In the genomic region with DNA sequence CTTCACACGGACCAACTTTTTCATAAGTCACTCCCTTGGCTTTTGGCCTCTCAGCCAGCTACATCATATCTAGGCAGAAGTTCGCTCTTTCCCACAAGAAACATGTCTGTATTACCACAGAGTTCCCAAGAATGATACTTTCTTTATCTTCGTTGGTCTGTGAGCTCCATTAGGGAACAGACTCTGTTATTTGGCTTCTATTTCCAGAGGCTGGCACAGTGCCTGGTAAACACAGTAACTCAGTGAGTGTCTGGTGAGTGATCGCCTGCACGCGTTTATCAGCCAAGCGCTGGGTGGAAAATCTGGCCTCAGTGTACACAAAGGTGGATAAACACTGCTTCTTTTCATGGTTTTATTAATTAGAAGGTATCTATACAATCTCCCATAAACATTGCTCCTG, we compare ENCODE assay signal across 8 mouse cellular contexts. TPM values are rescaled to one million over a fixed set of nuclear protein-coding genes. Genes with fewer than 3 reads are reported as not detected.
DNase-seq lines count a peak whose midpoint lies in the region; ATAC-seq and TF ChIP-seq lines count a peak whose summit lies in the region.

No protein-coding gene starts in this region.

- H3K27me3 ChIP-seq in neural tube, embryonic 13.5 days: no peaks in the 10 kb centered on the region

- peak overlapping the region; percentile 52 for H3K9ac ChIP-seq in neural tube, embryonic 13.5 days

- no peak overlapping the region for H3K4me3 ChIP-seq in cortical plate, adult 2 months (ENCODE audit: insufficient read depth, low read length)
- peak overlapping the region; percentile 14 for H3K4me3 ChIP-seq in neural tube, embryonic 13.5 days

- no peak for TF ChIP-seq CTCF in cortical plate, adult 2 months (IDR thresholded peaks at IDR 0.05; ENCODE audit: extremely low read depth, insufficient read depth, low read length)

- H3K9me3 ChIP-seq in neural tube, embryonic 13.5 days: no peaks in the 10 kb centered on the region

- no peak for ATAC-seq in neural tube, embryonic 13.5 days (ENCODE audit: low read depth)
- ATAC-seq in erythroblast, adult 5-6 weeks (replicated peaks; ENCODE audit: low FRiP score, poor library complexity, severe bottlenecking): no peak

- H3K27ac ChIP-seq in cortical plate, adult 2 months (ENCODE audit: insufficient read depth, low read length): peak overlapping the region; percentile 77
- H3K27ac ChIP-seq in neural tube, embryonic 13.5 days (replicated peaks): peak overlapping the region; percentile 86

- no peaks in the 10 kb centered on the region for H3K4me1 ChIP-seq in cortical plate, adult 2 months (ENCODE audit: control insufficient read depth, insufficient read depth, low read length)
- peaks cover 76% of the 10 kb centered on the region for H3K4me1 ChIP-seq in neural tube, embryonic 13.5 days (replicated peaks)

- peak; percentile 57 for DNase-seq in right cerebral cortex, adult 18-20 months
- DNase-seq in right cerebral cortex, postnatal 36 days (ENCODE audit: low spot score in 2 of 2): no peak
- DNase-seq in heart, postnatal 10 days: peak; percentile 90 to 92
- peak; percentile 77 to 90 for DNase-seq in layer of hippocampus, postnatal 14 days (ENCODE audit: low spot score in 2 of 2)
- DNase-seq in thymus, postnatal 25 days: no peak

- TF ChIP-seq POLR2A in cortical plate, adult 2 months (IDR thresholded peaks at IDR 0.05; ENCODE audit: extremely low read depth, insufficient read depth, low read length): no peak

- intact Hi-C loops in heart, postnatal 10 days (cut with DNase I): loop anchor here (1.0 kb wide), 1 partner anchor 30 kb away; no protein-coding TSS in a partner anchor

- peak overlapping the region; percentile 83 for H3K4me2 ChIP-seq in neural tube, embryonic 13.5 days

- no peaks in the 10 kb centered on the region for H3K36me3 ChIP-seq in neural tube, embryonic 13.5 days

- whole genome bisulfite sequencing in neural tube, embryonic 13.5 days: 31% methylated on average over 7 of the region's 7 CpGs

RNA-seq across cellular contexts. Expression of a gene that starts 15.9 kb away (rescaled TPM):
- polyA plus RNA-seq in cortical plate, adult 2 months (2012; rRNA removed): 47.0 and 47.2 TPM in 2 replicates
- 1 to 10 TPM; 7.4 to 7.7 TPM for total RNA-seq in heart, postnatal 10 days (2021)
- 10 to 100 TPM; 75.2 to 79.8 TPM for total RNA-seq in layer of hippocampus, postnatal 14 days (2021)
- polyA plus RNA-seq in neural tube, embryonic 13.5 days (2015; fragmentation: Nextera tagmentation; extraction: Ambion mirVana): 31.8 TPM in 2 replicates
- not detected in 2 replicates for total RNA-seq in erythroblast, adult 5-6 weeks (2015; ENCODE audit: low replicate concordance)
- 0.68 TPM in 1 of 2 replicates, not detected in the other for total RNA-seq in erythroblast, adult 5-6 weeks (2017; ENCODE audit: low replicate concordance)

RNA-seq across cellular contexts. Expression of a gene that starts 22.9 kb away (rescaled TPM):
- polyA plus RNA-seq in cortical plate, adult 2 months (2012; rRNA removed): 2.7 and 3.7 TPM in 2 replicates
- 1 to 10 TPM; 3.6 to 5.6 TPM for total RNA-seq in heart, postnatal 10 days (2021)
- 1 to 10 TPM; 1.5 to 2.1 TPM for total RNA-seq in layer of hippocampus, postnatal 14 days (2021)
- polyA plus RNA-seq in neural tube, embryonic 13.5 days (2015; fragmentation: Nextera tagmentation; extraction: Ambion mirVana): 1.7 and 2.3 TPM in 2 replicates
- total RNA-seq in erythroblast, adult 5-6 weeks (2015; ENCODE audit: low replicate concordance): not detected in 2 replicates
- not detected in 2 replicates for total RNA-seq in erythroblast, adult 5-6 weeks (2017; ENCODE audit: low replicate concordance)

RNA-seq across cellular contexts. Expression of a gene that starts 27.7 kb away (rescaled TPM):
- 267 and 331 TPM in 2 replicates for polyA plus RNA-seq in cortical plate, adult 2 months (2012; rRNA removed)
- total RNA-seq in heart, postnatal 10 days (2021): 1,000 to 10,000 TPM; 1,315 to 1,426 TPM
- total RNA-seq in layer of hippocampus, postnatal 14 days (2021): 10 to 100 TPM; 77.7 to 89.3 TPM
- 15.3 and 19.5 TPM in 2 replicates for polyA plus RNA-seq in neural tube, embryonic 13.5 days (2015; fragmentation: Nextera tagmentation; extraction: Ambion mirVana)
- total RNA-seq in erythroblast, adult 5-6 weeks (2015; ENCODE audit: low replicate concordance): not detected in 2 replicates
- not detected in 2 replicates for total RNA-seq in erythroblast, adult 5-6 weeks (2017; ENCODE audit: low replicate concordance)

RNA-seq across cellular contexts. Expression of a gene that starts 28.7 kb away (rescaled TPM):
- 3.8 and 4.9 TPM in 2 replicates for polyA plus RNA-seq in cortical plate, adult 2 months (2012; rRNA removed)
- total RNA-seq in heart, postnatal 10 days (2021): 100 to 1,000 TPM; 119 to 133 TPM
- 1 to 10 TPM; 1.3 to 1.8 TPM for total RNA-seq in layer of hippocampus, postnatal 14 days (2021)
- polyA plus RNA-seq in neural tube, embryonic 13.5 days (2015; fragmentation: Nextera tagmentation; extraction: Ambion mirVana): 2.4 and 4.5 TPM in 2 replicates
- total RNA-seq in erythroblast, adult 5-6 weeks (2015; ENCODE audit: low replicate concordance): not detected in 2 replicates
- total RNA-seq in erythroblast, adult 5-6 weeks (2017; ENCODE audit: low replicate concordance): not detected in 2 replicates

RNA-seq across cellular contexts. Expression of a gene that starts 44.6 kb away (rescaled TPM):
- 6.6 and 7.9 TPM in 2 replicates for polyA plus RNA-seq in cortical plate, adult 2 months (2012; rRNA removed)
- total RNA-seq in heart, postnatal 10 days (2021): 1 to 10 TPM; 6.6 to 6.9 TPM
- total RNA-seq in layer of hippocampus, postnatal 14 days (2021): 1 to 10 TPM; 5.4 to 6.6 TPM
- polyA plus RNA-seq in neural tube, embryonic 13.5 days (2015; fragmentation: Nextera tagmentation; extraction: Ambion mirVana): 8.9 and 12.9 TPM in 2 replicates
- 2.5 and 5.8 TPM in 2 replicates for total RNA-seq in erythroblast, adult 5-6 weeks (2015; ENCODE audit: low replicate concordance)
- total RNA-seq in erythroblast, adult 5-6 weeks (2017; ENCODE audit: low replicate concordance): 2.2 and 3.5 TPM in 2 replicates

Comparison
In these comparisons a context has a peak if more than half of its experiments do, and no peak if none do; other contexts are left out.
1. DNase-seq: peak in right cerebral cortex, adult 18-20 months (single experiment), heart, postnatal 10 days (2 of 2) and layer of hippocampus, postnatal 14 days (2 of 2); none in right cerebral cortex, postnatal 36 days (0 of 2) and thymus, postnatal 25 days (single experiment).
2. RNA of a gene that starts 15.9 kb away (total RNA-seq): 75.2 to 79.8 TPM in layer of hippocampus, postnatal 14 days; 7.4 to 7.7 TPM in heart, postnatal 10 days and 0.68 TPM in erythroblast, adult 5-6 weeks; every median in the first group is over 4 times any median in the second.
3. RNA of a gene that starts 27.7 kb away (total RNA-seq): 1,315 to 1,426 TPM in heart, postnatal 10 days and 77.7 to 89.3 TPM in layer of hippocampus, postnatal 14 days; not detected in erythroblast, adult 5-6 weeks; every median in the first group is over 10 times any median in the second.